Mouse (Mus musculus) adrenal gland, adult (tissue): ENCODE measurements around the gene Prim1.
"Not testable (repeated sequence)": the region's sequence is repeated elsewhere in the genome, so short reads cannot be mapped to it uniquely, and the experiment has no call there.

Experiments
- DNase-seq, 2 experiments: peaks; one replicate each; pipeline ENCODE4 v3.0.0; 2022 to 2023; ENCODE audit warnings: low spot score in 1 of 2; ENCODE audit not compliant: inconsistent age in 2 of 2

Gene Prim1

DNA sequence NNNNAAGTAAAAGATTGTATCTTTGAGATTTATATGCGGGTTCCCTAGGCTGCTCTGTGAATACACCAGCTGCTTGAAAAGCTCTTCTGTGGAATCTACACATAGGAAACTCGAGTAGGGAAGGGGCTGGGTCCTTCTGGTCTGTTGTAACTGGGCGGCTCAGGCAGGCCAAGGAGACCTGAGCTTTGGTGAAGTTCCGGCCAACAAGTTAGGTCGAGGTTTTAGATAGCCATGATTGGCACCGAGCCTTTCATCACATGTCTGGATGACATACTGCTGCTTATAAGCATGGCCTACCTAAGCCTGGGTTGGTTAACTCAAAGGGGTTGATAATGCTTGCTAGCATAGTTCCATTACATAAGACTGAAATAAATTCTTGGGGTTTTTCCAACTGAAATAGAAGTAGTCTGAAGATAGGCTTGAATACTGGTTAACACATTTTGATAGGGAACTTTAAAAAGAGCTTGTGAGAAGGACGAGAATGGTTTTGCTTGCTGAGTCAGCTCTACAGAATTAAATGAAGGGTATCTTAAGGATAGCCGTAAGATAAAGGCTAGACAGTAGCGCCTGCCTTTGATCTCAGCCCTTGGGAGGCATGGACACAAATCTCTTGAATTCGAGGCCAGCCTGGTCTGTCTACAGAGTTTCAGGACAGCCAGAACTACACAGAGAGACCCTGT lies 21.9 kb downstream of the Prim1 start:
- peak; percentile 63 to 89 for DNase-seq

GRCm38 (mm10) chr10:128037921-128038320 lies 23.0 kb downstream of the Prim1 start:
- no peak for DNase-seq

GRCm38 (mm10) chr10:128039167-128039566 lies 24.2 kb downstream of the Prim1 start:
- peak in 1 of 2 experiments; percentile 33 for DNase-seq

DNA sequence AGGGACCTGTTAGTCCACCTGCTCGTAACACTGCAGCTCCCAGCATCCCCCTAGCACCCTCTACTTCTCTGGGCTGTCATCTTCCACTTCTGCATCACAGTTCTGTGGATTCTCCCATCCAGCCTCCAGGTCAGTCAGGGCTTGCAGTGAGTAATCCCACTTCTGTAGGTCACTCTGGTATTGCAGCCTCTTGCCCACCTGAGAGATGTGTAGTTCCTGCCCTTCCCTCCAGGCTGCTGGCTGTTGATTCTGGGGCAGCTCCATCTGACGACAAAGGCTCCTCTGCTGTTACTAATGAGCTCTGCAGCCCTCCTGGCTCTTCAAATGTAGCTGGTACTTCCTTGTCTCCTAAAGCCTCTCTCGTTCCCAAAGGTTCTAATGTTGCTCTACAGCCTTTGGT lies 24.9 kb downstream of the Prim1 start:
- no peak for DNase-seq

DNA sequence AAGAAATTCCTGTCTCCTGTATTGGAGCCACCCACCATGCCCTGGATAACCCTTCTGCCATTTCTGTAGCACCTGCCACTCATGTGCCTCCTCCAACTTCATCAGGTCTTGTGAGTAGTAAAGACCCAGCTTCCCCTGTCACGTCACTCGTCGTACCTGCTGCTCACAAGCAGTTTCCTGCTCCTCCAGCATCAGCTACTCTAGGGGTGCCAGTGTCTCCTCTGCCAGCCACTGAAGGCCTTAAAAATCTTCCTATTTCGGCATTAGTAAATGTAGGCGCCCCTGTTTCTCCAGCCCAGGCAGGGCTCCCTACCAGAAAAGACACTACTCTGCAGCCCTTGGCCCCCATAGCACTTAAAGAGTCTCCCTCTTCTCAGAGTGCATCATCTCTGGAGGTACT lies 25.3 kb downstream of the Prim1 start:
- DNase-seq = no peak

DNA sequence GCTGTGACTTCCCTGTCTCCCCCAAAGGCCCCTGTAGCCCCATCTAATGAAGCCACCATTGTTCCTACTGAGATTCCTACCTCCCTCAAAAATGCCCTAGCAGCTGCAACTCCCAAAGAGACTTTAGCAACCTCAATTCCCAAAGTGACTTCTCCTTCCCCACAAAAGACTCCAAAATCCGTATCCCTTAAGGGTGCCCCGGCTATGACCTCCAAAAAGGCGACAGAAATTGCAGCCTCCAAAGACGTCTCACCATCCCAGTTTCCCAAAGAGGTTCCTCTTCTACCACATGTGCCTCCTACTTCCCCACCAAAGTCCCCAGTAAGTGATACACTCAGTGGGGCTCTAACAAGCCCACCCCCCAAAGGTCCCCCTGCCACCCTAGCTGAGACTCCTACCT lies 26.7 kb downstream of the Prim1 start:
- DNase-seq = no peak

GRCm38 (mm10) chr10:128042466-128042865 lies 27.5 kb downstream of the Prim1 start:
- no peak for DNase-seq

DNA sequence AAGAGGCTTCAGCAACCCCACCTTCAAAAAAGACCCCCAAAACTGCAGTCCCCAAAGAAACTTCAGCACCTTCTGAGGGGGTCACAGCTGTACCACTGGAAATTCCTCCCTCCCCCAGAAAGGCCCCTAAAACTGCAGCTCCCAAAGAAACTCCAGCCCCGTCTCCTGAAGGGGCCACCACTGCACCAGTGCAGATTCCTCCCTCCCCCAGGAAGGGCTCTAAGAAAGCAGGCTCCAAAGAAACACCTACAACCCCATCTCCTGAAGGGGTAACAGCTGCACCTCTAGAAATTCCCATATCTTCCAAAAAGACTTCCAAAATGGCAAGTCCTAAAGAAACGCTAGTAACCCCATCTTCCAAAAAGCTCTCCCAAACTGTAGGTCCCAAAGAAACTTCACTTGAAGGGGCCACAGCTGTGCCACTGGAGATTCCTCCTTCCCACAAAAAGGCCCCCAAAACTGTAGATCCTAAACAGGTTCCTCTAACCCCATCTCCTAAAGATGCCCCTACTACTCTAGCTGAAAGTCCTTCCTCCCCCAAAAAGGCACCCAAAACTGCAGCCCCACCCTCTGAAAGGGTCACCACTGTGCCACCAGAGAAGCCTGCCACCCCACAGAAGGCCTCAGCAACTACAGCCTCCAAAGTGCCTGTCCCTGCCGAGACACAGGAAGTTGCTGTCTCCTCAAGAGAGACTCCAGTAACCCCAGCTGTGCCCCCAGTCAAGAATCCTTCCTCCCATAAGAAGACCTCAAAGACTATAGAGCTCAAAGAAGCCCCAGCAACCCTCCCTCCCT lies 28.3 kb downstream of the Prim1 start:
- peak in 1 of 2 experiments; percentile 26 for DNase-seq

- DNase-seq = no peak
Measured at GRCm38 (mm10) chr10:128048157-128048556, 33.2 kb downstream of the Prim1 start.

- no peak for DNase-seq
Measured at GRCm38 (mm10) chr10:128049741-128050140, 34.8 kb downstream of the Prim1 start.

DNA sequence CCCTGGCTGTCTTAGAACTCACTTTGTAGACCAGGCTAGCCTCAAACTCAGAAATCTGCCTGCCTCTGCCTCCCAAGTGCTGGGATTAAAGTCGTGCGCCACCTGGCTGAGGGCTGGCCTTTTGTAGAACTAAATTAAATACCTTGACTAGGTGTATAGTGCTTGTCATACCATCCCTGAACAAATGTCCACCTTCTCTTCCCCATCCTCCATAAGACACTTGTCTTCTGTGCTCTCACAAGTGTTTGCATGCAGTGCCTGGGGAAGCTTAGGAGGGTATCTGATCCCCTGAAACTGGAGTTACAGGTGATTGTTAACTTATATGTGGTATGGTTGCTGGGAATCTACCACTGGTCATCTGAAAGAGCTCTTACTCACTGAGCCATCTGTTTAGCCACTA lies 35.4 kb downstream of the Prim1 start:
- DNase-seq = no peak

- DNase-seq = no peak
Measured at GRCm38 (mm10) chr10:128051589-128051988, 36.6 kb downstream of the Prim1 start.

GRCm38 (mm10) chr10:128052136-128052535 lies 37.2 kb downstream of the Prim1 start:
- not testable (repeated sequence) for DNase-seq

GRCm38 (mm10) chr10:128053001-128053400 lies 38.0 kb downstream of the Prim1 start:
- no peak for DNase-seq

GRCm38 (mm10) chr10:128058184-128058583 lies 43.2 kb downstream of the Prim1 start:
- DNase-seq = no peak

- DNase-seq = peak; percentile 98 to 99
Measured at GRCm38 (mm10) chr10:128058601-128059151, 43.7 kb downstream of the Prim1 start, which contains the start of gene Ptges3. Gene Ptges3, plus strand, starts transcription at chr10:128058954.

GRCm38 (mm10) chr10:128059207-128059981 lies 44.4 kb downstream of the Prim1 start:
- DNase-seq = peak in 1 of 2 experiments; percentile 65

DNA sequence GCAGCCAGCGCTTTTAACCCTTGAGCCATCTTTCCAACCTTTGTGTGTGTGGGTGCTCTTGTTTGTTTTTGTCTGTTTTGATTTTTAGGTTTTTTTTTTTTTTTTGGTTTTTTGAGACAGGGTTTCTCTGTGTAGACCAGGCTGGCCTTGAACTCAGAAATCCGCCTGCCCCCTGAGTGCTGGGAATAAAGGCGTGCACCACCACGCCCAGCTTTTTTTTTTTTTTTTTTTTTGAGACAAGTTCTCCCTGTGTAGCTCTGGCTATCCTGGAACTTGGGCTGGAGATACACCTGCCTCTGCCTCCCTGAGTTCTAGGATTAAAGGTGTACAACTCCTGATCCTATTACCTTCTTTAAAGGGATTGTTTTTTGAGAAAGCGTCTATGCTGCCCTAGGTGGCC lies 46.1 kb downstream of the Prim1 start:
- DNase-seq = no peak

GRCm38 (mm10) chr10:128062221-128062989 lies 47.4 kb downstream of the Prim1 start:
- no peak for DNase-seq

GRCm38 (mm10) chr10:128066072-128066471 lies 51.1 kb downstream of the Prim1 start:
- no peak for DNase-seq
